Mouse (Mus musculus) embryonic facial prominence, embryonic 12.5 days (tissue): ENCODE data around the gene Dmc1. TPM values are rescaled to one million over a fixed set of nuclear protein-coding genes. Genes with fewer than 3 reads are reported as not detected.

Source experiments
- ATAC-seq: fragments of 200-750 bp; cut with Nextera tagmentation; 2 replicates; pipeline ENCODE4 v1.8.0; 2017; ENCODE audit not compliant: insufficient number of reproducible peaks, insufficient read depth, low FRiP score, low TSS enrichment
- H3K27ac ChIP-seq: fragments of 300-500 bp; sonication (generic); 2 replicates; pipeline ENCODE4 v1.5.1; 2016; ENCODE audit warnings: mild to moderate bottlenecking
- H3K27me3 ChIP-seq: fragments of 300-500 bp; sonication (generic); 2 replicates; pipeline ENCODE4 v1.6.1; 2016; ENCODE audit warnings: mild to moderate bottlenecking, moderate library complexity
- H3K36me3 ChIP-seq: fragments of 300-500 bp; sonication (generic); 2 replicates; pipeline ENCODE4 v1.6.1; 2016; ENCODE audit warnings: mild to moderate bottlenecking
- H3K4me1 ChIP-seq: fragments of 300-500 bp; sonication (generic); 2 replicates; pipeline ENCODE4 v1.6.1; 2016
- H3K4me2 ChIP-seq: fragments of 300-500 bp; sonication (generic); replicated peaks from 2 replicates; pipeline ENCODE4 v1.6.1; 2016; ENCODE audit warnings: mild to moderate bottlenecking, moderate library complexity
- H3K4me3 ChIP-seq: fragments of 300-500 bp; sonication (generic); 2 replicates; pipeline ENCODE4 v1.5.1; 2016; ENCODE audit warnings: mild to moderate bottlenecking
- H3K9ac ChIP-seq: fragments of 300-500 bp; sonication (generic); 2 replicates; pipeline ENCODE4 v1.6.1; 2016; ENCODE audit warnings: mild to moderate bottlenecking, moderate library complexity
- H3K9me3 ChIP-seq: fragments of 300-500 bp; sonication (generic); 2 replicates; pipeline ENCODE4 v1.6.1; 2016; ENCODE audit warnings: mild to moderate bottlenecking, moderate library complexity
- WGBS: fragments of 180-500 bp; shearing (Covaris S2); methylation state at CpG from one replicate; pipeline ENCODE4 v1.1.7; 2016; 5-methylcytosine and 5-hydroxymethylcytosine counted together
- polyA plus RNA-seq: library from polyadenylated mRNA; unstranded; fragments of >200 nt; fragmentation: Nextera tagmentation; extraction: Ambion mirVana; gene quantifications from 2 replicates; pipeline ENCODE4 v1.2.1, GENCODE M21; 2016

Dmc1 gene
- polyA plus RNA-seq, 1 experiment from 2014 or later, result 1.5 TPM

DNA sequence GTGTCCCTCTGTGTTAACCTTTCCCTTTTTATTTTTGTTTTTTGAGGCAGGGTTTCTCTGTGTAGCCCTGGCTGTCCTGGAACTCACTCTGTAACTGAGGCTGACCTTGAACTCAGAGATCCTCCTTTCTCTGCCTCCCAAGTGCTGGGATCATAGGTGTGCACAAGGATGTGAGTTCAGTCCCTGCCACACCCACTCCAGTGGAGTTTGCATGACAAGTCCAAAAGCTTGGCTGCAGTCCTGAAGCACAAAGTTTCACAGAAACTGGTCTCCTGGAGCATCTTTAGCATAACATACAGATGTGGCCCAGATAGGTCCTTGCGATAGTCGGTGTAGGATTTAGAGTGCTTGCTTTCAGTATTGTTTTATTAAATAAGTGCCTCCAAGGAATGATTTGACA is 4.3 kb upstream of the Dmc1 start:
- ATAC-seq, result no peak
- H3K27me3 ChIP-seq, result peaks cover 10% of the 10 kb centered on the region
- H3K36me3 ChIP-seq, result peaks cover 10% of the 10 kb centered on the region; the same call in 1 of the 2 replicates
- H3K4me1 ChIP-seq, result 0 out of 2 replicates have a peak, but pooled peaks cover 4% of the 10 kb centered on the region
- peaks cover 7% of the 10 kb centered on the region; the same call in 1 of the 2 replicates for H3K9me3 ChIP-seq
- WGBS, result 97% methylated on average over 2 of the region's 2 CpGs
- no peak overlapping the region for H3K4me3 ChIP-seq
- H3K9ac ChIP-seq, result no peak overlapping the region
- H3K4me2 ChIP-seq, result no peak overlapping the region
- H3K27ac ChIP-seq, result no peak overlapping the region

GRCm38 (mm10) chr15:79608214-79608613 is 3.3 kb upstream of the Dmc1 start:
- Histone ChIP-seq H3K27me3 (peaks cover 11% of the 10 kb centered on the region), H3K4me1 (0 out of 2 replicates have a peak, but pooled peaks cover 4% of the 10 kb centered on the region), H3K4me3 (no peak overlapping the region), H3K4me2 (no peak overlapping the region), H3K9ac (no peak overlapping the region), H3K36me3 (0 out of 2 replicates have a peak, but pooled peaks cover 8% of the 10 kb centered on the region), H3K27ac (no peak overlapping the region), H3K9me3 (peaks cover 7% of the 10 kb centered on the region; the same call in 1 of the 2 replicates)
- ATAC-seq, result no peak
- 79% methylated on average over 7 of the region's 7 CpGs for WGBS

- no peak for ATAC-seq
- H3K4me3 ChIP-seq, result no peak overlapping the region
- H3K27me3 ChIP-seq, result peaks cover 11% of the 10 kb centered on the region
- H3K4me1 ChIP-seq, result 0 out of 2 replicates have a peak, but pooled peaks cover 4% of the 10 kb centered on the region
- H3K9ac ChIP-seq, result no peak overlapping the region
- peaks cover 7% of the 10 kb centered on the region; the same call in 1 of the 2 replicates for H3K9me3 ChIP-seq
- 0 out of 2 replicates have a peak, but pooled peaks cover 8% of the 10 kb centered on the region for H3K36me3 ChIP-seq
- WGBS, result 58% methylated on average over 2 of the region's 2 CpGs
- no peak overlapping the region for H3K27ac ChIP-seq
- no peak overlapping the region for H3K4me2 ChIP-seq
Observed at GRCm38 (mm10) chr15:79607757-79608156, 2.8 kb upstream of the Dmc1 start.

DNA sequence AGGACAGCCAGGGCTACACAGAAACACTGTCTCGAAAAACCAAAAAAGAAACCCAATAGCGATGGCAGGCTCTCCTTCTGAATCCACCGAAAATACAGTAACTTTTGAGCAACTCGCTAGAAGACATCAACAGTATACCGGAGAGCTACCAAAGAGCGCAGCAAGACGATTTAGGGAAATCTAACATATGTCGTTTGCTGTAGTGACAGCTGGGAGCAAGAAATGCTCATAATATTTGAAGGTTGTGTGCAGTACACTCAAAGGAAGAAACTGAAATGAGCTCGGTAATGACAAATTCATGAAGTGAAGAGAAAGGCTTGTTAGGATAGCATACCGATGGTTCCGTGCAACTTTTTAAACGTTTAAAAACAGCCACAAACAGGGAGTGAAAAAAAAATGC is 1.3 kb upstream of the Dmc1 start:
- no peak overlapping the region for H3K4me2 ChIP-seq
- 0 out of 2 replicates have a peak, but pooled peaks cover 5% of the 10 kb centered on the region for H3K36me3 ChIP-seq
- H3K27ac ChIP-seq, result no peak overlapping the region
- no peak overlapping the region for H3K9ac ChIP-seq
- no peak for ATAC-seq
- no peak overlapping the region for H3K4me3 ChIP-seq
- 0 out of 2 replicates have a peak, but pooled peaks cover 4% of the 10 kb centered on the region for H3K4me1 ChIP-seq
- peaks cover 11% of the 10 kb centered on the region for H3K27me3 ChIP-seq
- 92% methylated on average over 12 of the region's 12 CpGs for WGBS
- peaks cover 7% of the 10 kb centered on the region; the same call in 1 of the 2 replicates for H3K9me3 ChIP-seq

GRCm38 (mm10) chr15:79600176-79600575 is 4.7 kb downstream of the Dmc1 start:
- no peak overlapping the region for H3K4me3 ChIP-seq
- no peak overlapping the region for H3K9ac ChIP-seq
- 0 out of 2 replicates have a peak, but pooled peaks cover 4% of the 10 kb centered on the region for H3K4me1 ChIP-seq
- no peaks in the 10 kb centered on the region for H3K9me3 ChIP-seq
- no peak overlapping the region for H3K4me2 ChIP-seq
- H3K27me3 ChIP-seq, result peaks cover 9% of the 10 kb centered on the region
- no peaks in the 10 kb centered on the region for H3K36me3 ChIP-seq
- no peak overlapping the region for H3K27ac ChIP-seq
- WGBS, result 75% methylated on average over 2 of the region's 2 CpGs
- no peak for ATAC-seq

GRCm38 (mm10) chr15:79598715-79599114 is 6.2 kb downstream of the Dmc1 start:
- no peaks in the 10 kb centered on the region for H3K36me3 ChIP-seq
- no peak for ATAC-seq
- no peaks in the 10 kb centered on the region for H3K4me1 ChIP-seq
- 85% methylated on average over 1 of the region's 1 CpGs for WGBS
- H3K9me3 ChIP-seq, result no peaks in the 10 kb centered on the region
- H3K27me3 ChIP-seq, result no peaks in the 10 kb centered on the region
- no peak overlapping the region for H3K4me3 ChIP-seq
- H3K9ac ChIP-seq, result no peak overlapping the region
- H3K4me2 ChIP-seq, result no peak overlapping the region
- H3K27ac ChIP-seq, result no peak overlapping the region

- Histone ChIP-seq H3K9me3 (no peaks in the 10 kb centered on the region), H3K4me3 (no peak overlapping the region), H3K36me3 (no peaks in the 10 kb centered on the region), H3K4me2 (no peak overlapping the region), H3K27ac (no peak overlapping the region), H3K27me3 (no peaks in the 10 kb centered on the region), H3K9ac (no peak overlapping the region), H3K4me1 (no peaks in the 10 kb centered on the region)
- ATAC-seq, result no peak
- WGBS, result 63% methylated on average over 1 of the region's 1 CpGs
Observed at GRCm38 (mm10) chr15:79581581-79581980, 23.3 kb downstream of the Dmc1 start.

- Histone ChIP-seq H3K4me2 (no peak overlapping the region), H3K9me3 (no peaks in the 10 kb centered on the region), H3K27me3 (no peaks in the 10 kb centered on the region), H3K36me3 (no peaks in the 10 kb centered on the region), H3K9ac (no peak overlapping the region), H3K4me1 (no peaks in the 10 kb centered on the region), H3K4me3 (no peak overlapping the region), H3K27ac (no peak overlapping the region)
- 71% methylated on average over 6 of the region's 6 CpGs for WGBS
- ATAC-seq, result no peak
Observed at GRCm38 (mm10) chr15:79577671-79578426, 27.1 kb downstream of the Dmc1 start.

DNA sequence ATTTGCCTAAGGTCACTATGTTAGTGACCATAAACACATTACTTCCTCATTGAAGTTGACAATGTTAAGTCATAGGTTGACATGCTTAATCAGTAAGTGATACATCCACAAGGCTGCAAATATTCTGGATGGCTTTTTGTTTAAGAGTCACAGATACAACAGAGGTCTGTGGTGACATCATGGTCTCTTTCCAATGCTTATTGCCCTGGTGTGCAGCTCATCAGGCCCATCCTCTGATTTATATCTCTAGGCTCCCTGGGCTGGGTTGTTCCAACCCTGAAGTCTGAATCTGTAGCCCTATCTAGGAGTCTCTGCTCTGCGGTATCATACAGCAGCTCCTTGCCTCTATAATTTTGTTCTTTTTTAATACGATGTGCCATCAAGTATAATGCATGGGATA is 28.0 kb downstream of the Dmc1 start:
- no peaks in the 10 kb centered on the region for H3K27me3 ChIP-seq
- H3K9me3 ChIP-seq, result no peaks in the 10 kb centered on the region
- H3K9ac ChIP-seq, result no peak overlapping the region
- no peak overlapping the region for H3K4me3 ChIP-seq
- 88% methylated on average over 2 of the region's 2 CpGs for WGBS
- ATAC-seq, result no peak
- H3K27ac ChIP-seq, result no peak overlapping the region
- no peaks in the 10 kb centered on the region for H3K36me3 ChIP-seq
- no peaks in the 10 kb centered on the region for H3K4me1 ChIP-seq
- no peak overlapping the region for H3K4me2 ChIP-seq

DNA sequence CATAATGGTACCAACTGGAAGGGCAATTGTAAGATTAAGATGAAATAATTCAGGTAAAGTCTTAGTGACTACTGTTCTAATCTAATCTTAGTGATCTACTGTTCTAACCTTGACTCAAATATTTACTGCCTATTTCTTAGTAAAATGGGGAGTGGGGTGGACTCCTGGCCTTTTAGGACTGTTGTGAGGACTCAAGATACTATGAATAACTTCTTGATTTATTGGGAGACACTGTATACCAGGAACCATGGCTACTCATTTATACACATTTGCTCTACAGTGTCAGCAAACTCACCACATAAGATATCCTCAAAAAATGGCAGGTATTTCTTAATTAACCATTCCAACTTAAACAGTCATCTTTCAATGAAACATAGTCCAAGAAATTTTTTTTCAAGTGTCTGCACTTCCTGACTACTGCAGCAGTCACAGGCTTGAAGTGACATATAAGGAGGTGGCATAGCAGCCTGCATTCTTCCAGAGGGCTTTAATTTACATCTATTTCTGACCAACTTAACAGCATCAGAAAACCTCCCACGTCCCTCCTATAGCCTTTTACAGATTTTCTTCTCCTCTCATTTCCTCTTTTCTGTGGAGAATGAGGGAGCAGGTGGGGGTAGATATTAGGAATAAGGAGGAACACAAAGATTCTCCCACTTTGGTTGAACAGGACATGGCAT is 29.2 kb downstream of the Dmc1 start:
- Histone ChIP-seq H3K27me3 (no peaks in the 10 kb centered on the region), H3K9me3 (no peaks in the 10 kb centered on the region), H3K27ac (no peak overlapping the region), H3K36me3 (no peaks in the 10 kb centered on the region), H3K4me2 (no peak overlapping the region), H3K4me1 (no peaks in the 10 kb centered on the region), H3K4me3 (no peak overlapping the region), H3K9ac (no peak overlapping the region)
- no peak for ATAC-seq
- WGBS, result 63% methylated on average over 1 of the region's 1 CpGs

DNA sequence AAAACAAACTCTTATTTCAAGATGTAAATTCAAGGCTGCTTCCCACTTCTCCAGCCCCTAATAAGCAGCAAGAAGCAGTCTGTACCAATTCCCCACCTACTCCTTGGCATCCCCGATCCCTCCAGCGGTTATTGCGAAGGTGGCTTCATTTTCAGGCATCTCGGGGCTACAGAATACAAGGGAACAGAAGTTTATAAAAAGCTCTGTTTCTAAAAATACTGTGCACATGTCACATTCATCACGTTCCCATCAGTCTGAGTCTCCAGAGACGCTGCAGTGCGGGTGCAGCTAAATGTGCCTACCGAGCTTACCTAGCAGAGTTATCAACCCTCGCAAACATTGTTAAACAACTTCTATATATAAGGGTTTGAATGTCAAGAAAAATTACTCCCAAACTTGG is 42.5 kb downstream of the Dmc1 start:
- no peak for ATAC-seq
- no peaks in the 10 kb centered on the region for H3K9me3 ChIP-seq
- WGBS, result 82% methylated on average over 9 of the region's 9 CpGs
- H3K4me3 ChIP-seq, result no peak overlapping the region
- H3K27ac ChIP-seq, result no peak overlapping the region
- no peak overlapping the region for H3K9ac ChIP-seq
- H3K36me3 ChIP-seq, result no peaks in the 10 kb centered on the region
- H3K27me3 ChIP-seq, result no peaks in the 10 kb centered on the region
- 0 out of 2 replicates have a peak, but pooled peaks cover 2% of the 10 kb centered on the region for H3K4me1 ChIP-seq
- no peak overlapping the region for H3K4me2 ChIP-seq

DNA sequence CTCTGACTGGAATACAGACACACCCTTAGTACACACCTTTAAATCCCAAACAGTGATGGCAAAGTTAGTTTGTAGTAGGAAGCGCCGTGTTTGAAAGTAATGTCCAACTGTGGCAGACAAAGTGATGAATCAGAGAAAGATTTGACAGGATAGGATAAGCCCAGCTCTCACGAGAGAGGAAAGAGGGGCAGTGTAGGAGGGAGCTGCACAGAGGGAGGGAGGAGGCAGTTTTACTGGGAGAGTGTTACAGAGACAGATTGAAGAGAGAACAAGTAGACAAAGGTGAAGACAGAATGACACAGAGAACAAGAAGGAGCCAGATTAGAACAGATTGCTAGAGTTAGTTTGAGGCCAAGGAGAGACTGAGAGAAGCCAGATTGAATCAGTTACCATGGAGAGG is 45.3 kb downstream of the Dmc1 start:
- 73% methylated on average over 3 of the region's 3 CpGs for WGBS
- no peaks in the 10 kb centered on the region for H3K4me1 ChIP-seq
- no peaks in the 10 kb centered on the region for H3K9me3 ChIP-seq
- no peak overlapping the region for H3K27ac ChIP-seq
- ATAC-seq, result no peak
- no peak overlapping the region for H3K4me2 ChIP-seq
- H3K27me3 ChIP-seq, result no peaks in the 10 kb centered on the region
- H3K4me3 ChIP-seq, result no peak overlapping the region
- no peak overlapping the region for H3K9ac ChIP-seq
- no peaks in the 10 kb centered on the region for H3K36me3 ChIP-seq
